Mouse (Mus musculus): Measurements from ENCODE around the gene Ezh2.
"Not testable (repeated sequence)": the region's sequence is repeated elsewhere in the genome, so short reads cannot be mapped to it uniquely, and the experiment has no call there.

Ezh2 gene

DNA sequence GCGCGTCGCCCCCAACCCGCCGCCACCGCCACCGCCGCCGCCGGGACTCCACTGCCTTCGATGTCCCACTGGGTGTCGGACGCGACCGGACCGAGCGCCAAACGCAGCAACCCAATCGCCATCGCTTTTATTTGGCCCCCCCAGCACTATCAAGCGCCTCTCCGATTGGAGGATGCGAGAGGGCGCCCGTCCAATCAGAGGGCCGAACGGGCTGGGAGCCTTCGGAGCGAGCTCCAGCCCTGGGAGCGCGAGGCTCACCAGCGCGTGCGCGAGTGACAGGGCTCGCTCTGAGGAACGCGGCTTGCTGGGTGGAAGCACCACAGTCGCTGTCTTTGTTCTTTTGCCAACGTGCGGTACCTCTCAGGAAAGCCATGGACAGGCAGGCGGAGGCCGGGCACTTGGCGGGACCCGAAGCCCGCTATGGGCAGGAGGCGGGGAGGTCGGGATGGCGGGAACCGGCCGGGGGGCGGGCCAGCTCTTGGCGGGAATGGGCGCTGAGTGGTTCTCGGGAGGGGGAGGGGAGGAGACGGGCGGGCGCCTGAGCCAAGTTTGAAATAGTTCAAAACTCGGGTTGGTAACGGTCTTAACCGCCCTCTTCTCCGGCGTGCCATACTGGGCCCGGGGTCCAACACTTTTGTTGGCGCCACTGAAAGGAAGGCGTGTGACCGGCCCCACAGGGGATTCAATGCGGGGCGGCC, at the start of gene Ezh2:
Gene Ezh2 (minus strand): TSS at position 416 of the 698 bp plus-strand sequence.
- peak; percentile 95 to 97 for DNase-seq (ENCODE audit: low spot score in 2 of 2)

DNA sequence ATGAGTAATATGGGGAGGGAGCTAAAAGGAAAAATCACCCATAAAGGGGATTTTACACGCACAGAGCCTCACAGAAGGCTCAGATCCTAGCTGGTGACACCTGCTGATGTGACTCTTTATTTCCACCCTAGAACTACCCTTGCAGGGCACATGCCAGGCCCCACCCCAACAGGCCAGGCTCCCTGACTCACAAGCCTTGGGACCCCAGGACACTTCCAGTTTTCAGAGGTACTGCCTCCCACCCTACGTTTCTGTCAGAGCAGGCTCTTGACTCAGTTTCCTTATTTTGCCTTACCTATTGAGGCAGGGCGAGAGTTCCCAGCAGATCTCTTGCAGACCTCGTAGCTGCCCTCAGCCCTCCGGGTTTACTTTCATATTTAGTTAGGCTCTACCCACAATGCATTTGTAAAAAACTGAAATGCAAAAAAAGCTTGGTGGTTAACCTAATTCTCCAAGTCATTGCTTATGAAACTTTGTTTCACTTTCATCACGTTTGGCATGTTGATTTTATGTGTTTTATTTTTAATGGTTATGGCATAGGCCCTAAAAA, 41.5 kb upstream of the Ezh2 start:
- DNase-seq (ENCODE audit: low spot score in 2 of 2) = peak; percentile 57 to 59

DNA sequence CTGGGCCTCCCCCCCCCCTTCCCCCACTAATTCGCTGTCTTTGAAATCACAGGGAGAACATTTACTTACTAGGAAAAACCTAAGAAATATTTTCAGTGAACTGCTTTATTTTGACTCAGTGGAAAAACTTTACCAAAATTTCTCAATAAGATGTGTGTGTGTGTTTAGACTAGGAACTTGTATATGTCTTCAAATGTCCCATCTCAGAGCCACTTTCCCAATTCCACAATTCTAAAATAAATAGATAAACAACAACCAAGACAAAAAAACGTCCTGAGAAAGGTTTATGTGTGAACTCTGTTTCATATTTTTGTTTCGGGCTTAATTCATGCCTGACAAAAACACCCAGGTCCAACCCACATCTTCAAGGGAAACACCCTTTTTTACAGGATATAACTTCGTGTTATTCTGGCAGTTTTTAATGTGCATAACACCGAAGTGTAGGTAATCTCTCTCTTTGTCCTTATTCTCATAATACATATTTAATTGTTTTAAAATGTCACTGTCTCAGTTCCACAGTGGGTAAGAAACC, 40.9 kb upstream of the Ezh2 start:
- DNase-seq (ENCODE audit: low spot score in 2 of 2) = no peak

DNA sequence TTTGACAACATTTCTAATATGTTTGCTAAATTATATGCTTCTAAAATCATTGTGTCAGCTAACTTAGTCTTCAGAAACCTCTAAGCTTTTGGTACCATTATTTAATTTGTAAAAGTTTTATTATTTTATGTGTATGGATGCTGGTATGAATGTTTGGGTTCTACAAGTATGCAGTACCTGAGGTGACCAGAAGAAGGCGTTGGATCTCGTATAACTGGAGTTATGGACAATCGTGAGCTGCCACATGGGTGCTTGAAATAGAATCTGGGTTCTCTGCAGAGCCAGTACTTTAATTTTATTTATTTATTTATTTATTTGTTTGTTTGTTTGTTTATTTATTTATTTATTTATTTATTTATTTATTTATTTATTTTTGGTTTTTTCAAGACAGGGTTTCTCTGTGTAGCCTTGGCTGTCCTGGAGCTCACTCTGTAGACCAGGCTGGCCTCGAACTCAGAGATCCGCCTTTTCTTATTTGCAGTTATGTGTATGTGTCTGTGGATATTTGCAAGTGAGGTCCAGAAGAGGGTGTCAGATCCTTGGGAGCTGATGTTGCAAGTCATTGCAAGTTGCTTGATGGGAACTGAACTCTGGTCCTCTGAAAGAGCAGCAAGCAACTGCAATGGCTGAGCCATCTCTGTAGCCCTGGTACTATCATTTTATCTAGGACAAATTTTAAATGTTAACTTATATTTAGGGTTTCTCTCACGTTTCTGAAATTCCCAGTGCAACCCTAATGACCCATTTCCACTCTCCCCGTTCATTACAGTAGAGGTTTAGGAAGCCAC, 40.3 kb upstream of the Ezh2 start:
- DNase-seq (ENCODE audit: low spot score in 2 of 2) = peak in 1 of 2 experiments; percentile 35

DNA sequence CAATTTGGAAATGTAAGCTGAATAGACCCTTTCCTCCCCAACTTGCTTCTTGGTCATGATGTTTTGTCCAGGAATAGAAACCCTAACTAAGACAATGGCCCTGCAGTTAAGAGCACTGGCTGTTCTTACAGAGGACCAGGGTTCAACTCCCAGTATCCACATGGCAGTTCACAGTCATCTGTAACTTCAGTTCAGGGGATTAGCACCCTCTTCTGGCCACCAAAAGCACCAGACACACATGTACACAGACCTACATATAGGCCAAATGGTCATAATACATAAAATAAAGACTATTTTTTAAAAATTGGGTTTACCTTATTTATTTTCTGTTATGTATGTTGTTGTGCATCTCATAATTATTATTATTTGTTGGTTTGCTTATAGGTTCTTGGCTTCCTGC, 38.3 kb upstream of the Ezh2 start:
- peak in 1 of 2 experiments; percentile 40 for DNase-seq (ENCODE audit: low spot score in 2 of 2)

DNA sequence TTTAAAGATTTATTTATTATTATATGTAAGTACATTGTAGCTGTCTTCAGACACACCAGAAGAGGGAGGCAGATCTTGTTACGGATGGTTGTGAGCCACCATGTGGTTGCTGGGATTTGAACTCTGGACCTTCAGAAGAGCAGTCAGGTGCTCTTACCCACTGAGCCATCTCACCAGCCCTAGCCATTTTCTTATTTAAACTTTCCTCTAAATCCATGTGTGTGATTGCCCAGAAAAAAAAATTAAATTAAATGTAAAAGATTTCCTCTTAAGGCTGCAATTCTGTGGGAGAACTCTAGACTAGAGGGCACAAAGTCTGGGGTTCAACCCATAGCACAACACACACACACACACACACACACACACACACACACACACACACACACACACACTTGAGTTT, 34.9 kb upstream of the Ezh2 start:
- DNase-seq (ENCODE audit: low spot score in 2 of 2) = not testable (repeated sequence)

GRCm38 (mm10) chr6:47627978-47628377, 32.8 kb upstream of the Ezh2 start:
- DNase-seq (ENCODE audit: low spot score in 2 of 2) = no peak

GRCm38 (mm10) chr6:47626976-47627375, 31.8 kb upstream of the Ezh2 start:
- not testable (repeated sequence) for DNase-seq (ENCODE audit: low spot score in 2 of 2)

- no peak for DNase-seq (ENCODE audit: low spot score in 2 of 2)
These were observed 25.9 kb upstream of the Ezh2 start for GRCm38 (mm10) chr6:47621039-47621438.

GRCm38 (mm10) chr6:47608306-47608705, 13.2 kb upstream of the Ezh2 start:
- DNase-seq (ENCODE audit: low spot score in 2 of 2) = not testable (repeated sequence)

DNA sequence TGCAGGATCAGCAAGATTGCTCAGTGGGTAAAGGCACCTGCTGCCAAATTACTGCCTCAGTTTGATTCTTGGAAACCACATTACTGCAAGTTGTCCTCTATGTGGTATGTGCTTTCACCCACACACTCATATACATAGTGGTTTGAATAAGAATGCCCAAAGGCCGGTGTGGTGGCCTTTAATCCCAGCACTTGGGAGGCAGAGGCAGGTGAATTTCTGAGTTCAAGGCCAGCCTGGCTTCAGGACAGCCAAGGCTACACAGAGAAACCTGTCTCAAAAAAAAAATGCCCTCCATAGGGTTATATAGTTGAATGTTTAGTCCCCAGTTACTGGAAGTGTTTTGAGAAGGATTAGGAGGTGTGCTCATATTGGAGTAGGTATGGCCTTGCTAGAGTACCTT, 6.8 kb upstream of the Ezh2 start:
- DNase-seq (ENCODE audit: low spot score in 2 of 2) = no peak

DNA sequence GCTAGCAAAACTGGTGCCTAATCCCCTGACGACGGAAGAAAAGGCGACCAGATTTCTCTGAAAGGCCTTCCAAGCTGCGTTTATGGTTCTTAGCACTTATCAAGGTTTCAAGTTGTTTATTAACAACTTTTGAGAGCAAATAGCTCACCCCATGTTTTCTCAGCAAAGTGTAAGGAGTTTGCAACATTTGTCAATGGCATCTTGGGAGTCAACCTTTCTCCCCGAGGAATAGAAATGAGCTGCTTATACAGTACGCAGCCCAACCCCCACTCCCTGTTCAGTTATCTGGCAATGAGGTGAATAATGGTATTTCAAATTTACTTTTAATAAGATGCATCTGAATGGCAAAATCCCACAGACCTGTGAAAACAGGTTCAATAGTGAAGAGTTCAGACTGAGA, 555 bp upstream of the Ezh2 start:
- peak in 1 of 2 experiments; percentile 57 for DNase-seq (ENCODE audit: low spot score in 2 of 2)

DNA sequence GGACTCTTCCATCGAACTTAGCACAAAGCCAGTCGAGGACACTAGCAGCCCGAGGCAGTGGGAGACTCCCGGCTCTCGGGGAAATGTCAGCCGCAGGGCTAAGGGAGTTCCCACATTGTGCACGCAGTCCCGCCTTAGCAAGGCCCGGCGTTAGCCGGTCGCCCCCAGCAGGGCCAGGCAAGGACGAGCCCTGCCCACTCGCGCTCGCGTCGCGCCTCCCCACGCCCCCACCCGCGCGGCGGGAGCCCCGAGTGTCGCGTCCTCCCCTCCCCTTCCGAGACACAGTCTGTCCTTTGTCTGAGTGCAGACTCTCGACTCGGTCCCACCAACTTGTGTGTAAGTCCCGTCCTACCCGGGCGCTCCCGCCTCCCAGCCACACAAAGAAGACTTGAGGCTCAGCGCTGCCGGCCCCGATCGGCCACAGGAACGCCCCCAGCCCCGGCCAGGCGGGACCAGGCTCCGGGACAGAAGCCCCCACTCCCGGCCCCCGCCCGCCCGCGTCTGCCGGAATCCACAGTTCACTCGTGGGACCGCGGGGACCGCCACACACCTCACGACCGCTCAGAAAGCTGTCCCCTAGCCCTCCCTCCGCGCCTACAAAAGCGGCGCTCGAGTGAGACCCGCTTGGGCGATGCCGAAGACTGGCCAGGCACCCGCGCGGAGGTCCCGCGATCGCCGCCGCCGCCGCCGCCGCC, 853 bp downstream of the Ezh2 start:
- DNase-seq (ENCODE audit: low spot score in 2 of 2) = peak; percentile 80

- DNase-seq (ENCODE audit: low spot score in 2 of 2) = no peak
These were observed 1.6 kb downstream of the Ezh2 start for GRCm38 (mm10) chr6:47593590-47593989.

- DNase-seq (ENCODE audit: low spot score in 2 of 2) = not testable (repeated sequence)
These were observed 7.8 kb downstream of the Ezh2 start for GRCm38 (mm10) chr6:47587332-47587731.

DNA sequence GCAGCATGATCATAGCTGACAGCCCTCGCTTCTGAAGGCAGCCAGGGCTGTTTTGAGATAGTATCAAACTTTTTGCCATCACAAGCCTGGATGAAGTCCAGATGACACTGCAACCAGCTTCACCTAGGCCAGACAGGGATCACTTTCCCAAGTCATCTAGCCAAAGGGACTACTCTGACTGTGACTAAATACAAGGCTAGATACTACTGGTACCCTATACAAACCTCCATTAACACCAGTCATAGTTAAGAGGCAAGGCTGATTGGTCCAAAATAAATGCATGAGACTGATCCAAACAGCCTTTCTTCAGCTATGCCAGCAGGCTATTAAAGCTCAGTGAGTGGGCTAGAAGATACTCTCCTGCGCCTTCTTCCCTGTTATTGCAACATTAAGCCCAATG, 22.3 kb downstream of the Ezh2 start:
- no peak for DNase-seq (ENCODE audit: low spot score in 2 of 2)

DNA sequence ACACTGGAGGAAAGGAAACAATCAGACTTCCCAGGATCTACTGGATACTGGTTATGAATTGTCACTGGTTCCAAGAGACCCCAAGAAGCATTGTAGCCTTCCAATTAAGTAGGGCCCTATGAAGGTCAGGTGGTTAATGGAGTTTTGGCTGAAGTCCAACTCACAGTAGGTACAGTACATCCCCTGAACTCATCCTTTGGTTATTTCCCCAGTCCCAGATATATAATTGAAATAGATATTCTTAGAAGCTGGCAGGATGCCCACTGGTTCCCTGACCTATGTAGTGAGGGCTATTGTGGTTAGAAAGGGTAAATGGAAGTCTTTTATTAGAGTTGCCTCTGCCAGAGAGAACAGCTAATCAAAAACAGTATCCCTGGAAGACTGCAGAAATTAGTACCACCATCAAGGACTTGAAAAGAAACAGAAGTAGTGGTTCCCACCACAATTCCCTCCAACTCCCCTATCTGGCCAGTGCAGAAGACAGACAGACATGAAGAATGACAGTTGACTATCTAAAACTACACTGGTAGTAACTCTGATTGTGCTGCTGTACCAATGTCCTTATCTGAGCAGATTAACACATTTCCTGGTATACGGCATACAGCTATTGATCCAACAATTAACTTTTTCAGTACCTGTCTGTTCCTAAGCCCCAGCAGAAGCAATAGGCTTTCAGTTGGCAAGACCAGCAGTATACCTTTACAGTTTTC, 29.7 kb downstream of the Ezh2 start:
- no peak for DNase-seq (ENCODE audit: low spot score in 2 of 2)

DNA sequence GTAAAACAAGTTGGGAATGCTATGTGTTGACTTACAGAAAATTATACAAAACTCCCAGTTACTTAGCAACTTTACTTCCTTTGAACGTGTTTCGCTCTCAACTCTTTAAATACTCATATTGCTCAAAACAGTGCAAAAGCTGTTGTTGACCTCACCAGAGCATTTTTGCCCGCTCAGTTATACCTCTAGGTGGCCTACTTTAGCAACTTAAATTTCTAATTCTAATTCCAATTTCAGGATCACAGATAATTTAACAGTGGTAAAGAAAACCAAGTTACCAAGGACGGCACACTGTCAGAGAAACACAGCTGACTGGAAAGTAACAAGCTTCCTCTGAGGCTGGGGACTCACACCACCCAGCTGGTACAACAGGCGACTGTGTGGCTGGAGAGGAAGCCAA, 33.7 kb downstream of the Ezh2 start:
- DNase-seq (ENCODE audit: low spot score in 2 of 2) = no peak

DNA sequence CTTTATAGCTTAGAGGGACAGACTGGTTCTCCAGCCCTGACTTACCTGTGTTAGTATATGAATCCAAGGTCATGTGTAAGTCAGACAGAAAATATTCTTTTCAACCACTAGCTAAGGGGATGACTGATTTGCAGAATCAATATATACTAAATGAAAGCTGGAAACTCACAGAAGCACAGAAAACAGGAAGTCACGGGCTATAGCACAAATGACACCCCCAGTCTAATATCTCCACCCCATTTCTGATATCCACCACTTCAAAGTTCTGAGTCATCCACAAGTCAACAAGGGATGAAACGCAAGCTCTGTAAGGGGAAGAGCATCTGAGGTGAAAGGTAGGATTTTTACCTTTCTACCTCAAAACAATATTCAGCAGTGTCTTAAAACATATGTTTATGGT, 34.3 kb downstream of the Ezh2 start:
- DNase-seq (ENCODE audit: low spot score in 2 of 2) = no peak

GRCm38 (mm10) chr6:47560407-47560806, 34.7 kb downstream of the Ezh2 start:
- no peak for DNase-seq (ENCODE audit: low spot score in 2 of 2)

- DNase-seq (ENCODE audit: low spot score in 2 of 2) = no peak
These were observed 35.9 kb downstream of the Ezh2 start for GRCm38 (mm10) chr6:47559287-47559686.
